Mouse (Mus musculus): ENCODE measurements around the gene Cdk14.

DNA sequence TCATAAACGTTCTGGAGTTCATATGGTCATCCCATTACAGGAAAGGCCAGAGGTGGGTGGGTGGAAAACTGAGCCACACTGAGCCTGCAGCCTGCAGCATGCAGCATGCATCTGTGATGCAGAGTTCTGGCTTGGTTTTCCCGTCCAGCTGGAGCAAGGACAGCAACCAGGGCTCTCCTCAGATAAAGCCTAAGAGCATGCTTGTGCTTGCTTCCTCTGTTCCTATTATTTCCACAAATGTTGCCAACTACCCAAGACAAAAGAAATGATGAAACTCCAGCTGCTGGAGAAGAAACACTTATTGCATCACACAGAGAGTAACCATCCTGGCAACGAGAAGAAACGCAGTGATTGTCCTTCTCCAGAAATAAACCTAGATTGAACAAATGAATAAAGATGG lies 539.8 kb downstream of the Cdk14 start:
- no peak for TF ChIP-seq HCFC1 (IDR thresholded peaks at IDR 0.05; ENCODE audit: borderline replicate concordance, insufficient read depth, low read length)
- no peak for TF ChIP-seq ZC3H11A (IDR thresholded peaks at IDR 0.05; ENCODE audit: borderline replicate concordance, low read depth, low read length)

Measured in ES-E14 (cell line).